Mouse (Mus musculus) neural tube, embryonic 14.5 days (tissue): Measurements from ENCODE around the gene Nutf2. TPM values are rescaled to one million over a fixed set of nuclear protein-coding genes. Genes with fewer than 3 reads are reported as not detected.
"Not testable (repeated sequence)": the region's sequence is repeated elsewhere in the genome, so short reads cannot be mapped to it uniquely, and the experiment has no call there.

ENCODE experiments used
- ATAC-seq: fragments of 200-750 bp; cut with Nextera tagmentation; 2 replicates; pipeline ENCODE4 v1.8.0; 2017; ENCODE audit warnings: low read depth, mild to moderate bottlenecking, moderate TSS enrichment, moderate library complexity
- H3K27ac ChIP-seq: fragments of 300-500 bp; sonication (generic); 2 replicates; pipeline ENCODE4 v1.5.1; 2014; ENCODE audit warnings: low read depth, mild to moderate bottlenecking, control low read depth, low read length, moderate library complexity, mixed read lengths
- H3K27me3 ChIP-seq: fragments of 300-500 bp; sonication (generic); 2 replicates; pipeline ENCODE4 v1.6.1; 2014; ENCODE audit warnings: low read length; ENCODE audit not compliant: control insufficient read depth, insufficient read depth
- H3K36me3 ChIP-seq: fragments of 300-500 bp; sonication (generic); 2 replicates; pipeline ENCODE4 v1.6.1; 2014; ENCODE audit warnings: low read length, mixed read lengths; ENCODE audit not compliant: control insufficient read depth, insufficient read depth
- H3K4me1 ChIP-seq: fragments of 300-500 bp; sonication (generic); 2 replicates; pipeline ENCODE4 v1.6.1; 2014; ENCODE audit warnings: low read length; ENCODE audit not compliant: control insufficient read depth, insufficient read depth
- H3K4me2 ChIP-seq: fragments of 300-500 bp; sonication (generic); 2 replicates; pipeline ENCODE4 v1.6.1; 2014; ENCODE audit warnings: mild to moderate bottlenecking, low read depth, low read length, control low read depth
- H3K4me3 ChIP-seq: fragments of 300-500 bp; sonication (generic); 2 replicates; pipeline ENCODE4 v1.5.1; 2014; ENCODE audit warnings: low read depth, low read length, control low read depth, mixed read lengths
- H3K9ac ChIP-seq: fragments of 300-500 bp; sonication (generic); replicated peaks from 2 replicates; pipeline ENCODE4 v1.6.1; 2014; ENCODE audit warnings: low read depth, mild to moderate bottlenecking, control low read depth, low read length, mixed read lengths
- H3K9me3 ChIP-seq: fragments of 300-500 bp; sonication (generic); 2 replicates; pipeline ENCODE4 v1.6.1; 2016; ENCODE audit warnings: low read length; ENCODE audit not compliant: control insufficient read depth
- WGBS: fragments of 180-500 bp; shearing (Covaris S2); extraction: QIAGEN DNeasy Blood & Tissue Kit; methylation state at CpG from one replicate; pipeline ENCODE4 v1.1.7; 2014; 5-methylcytosine and 5-hydroxymethylcytosine counted together
- polyA plus RNA-seq: library from polyadenylated mRNA; unstranded; fragments of >200 nt; fragmentation: Nextera tagmentation; extraction: Ambion mirVana; gene quantifications from 2 replicates; pipeline ENCODE4 v1.2.1, GENCODE M21; 2014

Gene Nutf2
- polyA plus RNA-seq, 1 experiment from 2014 or later, result 141 TPM

- Histone ChIP-seq H3K4me1 (peaks cover 10% of the 10 kb centered on the region), H3K4me3 (peak within 1 kb of the TSS; percentile 98), H3K9me3 (no peaks in the 10 kb centered on the region), H3K4me2 (peak within 1 kb of the TSS; percentile 96), H3K36me3 (peaks cover 14% of the 10 kb centered on the region; the same call in 1 of the 2 replicates), H3K27ac (peak within 1 kb of the TSS; percentile 71), H3K9ac (peak within 1 kb of the TSS; percentile 92), H3K27me3 (no peaks in the 10 kb centered on the region; the same call in 1 of the 2 replicates)
- 0% methylated on average over 51 of the region's 52 CpGs for WGBS
- ATAC-seq, result peak; percentile 99
Observed at GRCm38 (mm10) chr8:105826861-105827848, 33.2 kb upstream of the Nutf2 start, which contains the start of the genes Ranbp10 and Tsnaxip1. Gene Ranbp10, minus strand, starts transcription at chr8:105827350. Gene Tsnaxip1, plus strand, starts transcription at chr8:105827731.

- not testable (repeated sequence) for H3K27me3 ChIP-seq
Observed at GRCm38 (mm10) chr8:105833740-105834139, 26.6 kb upstream of the Nutf2 start.

GRCm38 (mm10) chr8:105835318-105835717 lies 25.1 kb upstream of the Nutf2 start:
- Histone ChIP-seq H3K9ac (no peak overlapping the region), H3K4me1 (no peaks in the 10 kb centered on the region), H3K27ac (no peak overlapping the region), H3K4me2 (no peak overlapping the region), H3K9me3 (no peaks in the 10 kb centered on the region), H3K4me3 (no peak overlapping the region), H3K27me3 (no peaks in the 10 kb centered on the region), H3K36me3 (no peaks in the 10 kb centered on the region)
- WGBS, result 31% methylated on average over 10 of the region's 11 CpGs
- ATAC-seq, result no peak

More at GRCm38 (mm10) chr8:105833740-105834139, 26.6 kb upstream of the Nutf2 start:
- H3K36me3 ChIP-seq, H3K9ac ChIP-seq, H3K4me3 ChIP-seq, ATAC-seq, H3K9me3 ChIP-seq, H3K4me2 ChIP-seq, H3K27ac ChIP-seq, H3K4me1 ChIP-seq: not testable (repeated sequence)
- WGBS, result 80% methylated on average over 2 of the region's 2 CpGs

DNA sequence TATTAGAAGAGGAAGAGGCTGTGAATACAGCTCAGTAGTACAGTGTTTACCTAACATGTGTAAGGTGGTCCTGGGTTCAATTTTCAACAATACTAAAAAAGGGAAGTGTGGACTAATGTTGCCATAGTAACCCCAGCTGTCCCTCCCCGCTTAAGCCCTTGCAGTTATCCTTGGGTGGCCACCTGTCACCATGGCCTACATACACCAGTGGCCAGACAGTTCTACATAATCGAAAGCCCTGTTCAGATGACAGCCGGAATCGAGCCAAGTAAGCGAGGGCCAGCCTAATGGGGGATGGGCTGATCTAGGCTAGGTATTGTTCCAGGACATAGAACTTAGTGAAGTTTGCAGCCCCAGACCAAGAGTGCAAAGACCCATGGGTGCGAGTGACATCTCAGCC lies 23.4 kb upstream of the Nutf2 start:
- H3K4me3 ChIP-seq, result no peak overlapping the region
- 91% methylated on average over 6 of the region's 6 CpGs for WGBS
- no peaks in the 10 kb centered on the region for H3K4me1 ChIP-seq
- H3K27ac ChIP-seq, result no peak overlapping the region
- H3K36me3 ChIP-seq, result no peaks in the 10 kb centered on the region
- H3K9me3 ChIP-seq, result no peaks in the 10 kb centered on the region
- H3K27me3 ChIP-seq, result no peaks in the 10 kb centered on the region
- ATAC-seq, result no peak
- no peak overlapping the region for H3K9ac ChIP-seq
- no peak overlapping the region for H3K4me2 ChIP-seq

DNA sequence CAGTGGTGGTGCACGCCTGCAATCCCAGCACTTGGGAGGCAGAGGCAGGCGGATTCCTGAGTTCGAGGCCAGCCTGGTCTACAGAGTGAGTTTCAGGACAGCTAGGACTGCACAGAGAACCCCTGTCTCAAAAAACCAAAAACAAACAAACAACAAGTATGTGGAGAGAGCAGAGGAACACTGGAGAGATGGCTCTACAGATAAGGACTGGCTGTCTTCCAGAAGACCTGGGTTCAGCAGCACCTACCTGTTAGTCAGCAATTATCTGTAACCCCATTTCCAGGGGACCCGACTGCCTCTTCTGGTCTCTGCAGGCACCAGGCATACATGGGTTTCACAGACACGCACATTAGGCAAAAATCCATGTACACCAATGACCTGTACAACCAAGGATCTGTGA lies 21.2 kb upstream of the Nutf2 start:
- no peak for ATAC-seq
- no peak overlapping the region for H3K9ac ChIP-seq
- no peaks in the 10 kb centered on the region for H3K4me1 ChIP-seq
- peaks cover 5% of the 10 kb centered on the region; the same call in 1 of the 2 replicates for H3K36me3 ChIP-seq
- WGBS, result 93% methylated on average over 5 of the region's 5 CpGs
- no peaks in the 10 kb centered on the region for H3K27me3 ChIP-seq
- no peak overlapping the region for H3K4me3 ChIP-seq
- H3K27ac ChIP-seq, result no peak overlapping the region
- no peak overlapping the region for H3K4me2 ChIP-seq
- no peaks in the 10 kb centered on the region for H3K9me3 ChIP-seq

- Histone ChIP-seq H3K4me1 (peaks cover 5% of the 10 kb centered on the region; the same call in 1 of the 2 replicates), H3K9ac (no peak overlapping the region), H3K4me3 (no peak overlapping the region), H3K27me3 (no peaks in the 10 kb centered on the region), H3K9me3 (no peaks in the 10 kb centered on the region), H3K27ac (no peak overlapping the region), H3K4me2 (no peak overlapping the region), H3K36me3 (peaks cover 41% of the 10 kb centered on the region)
- 94% methylated on average over 11 of the region's 11 CpGs for WGBS
- no peak for ATAC-seq
Observed at GRCm38 (mm10) chr8:105846678-105847077, 13.7 kb upstream of the Nutf2 start.

DNA sequence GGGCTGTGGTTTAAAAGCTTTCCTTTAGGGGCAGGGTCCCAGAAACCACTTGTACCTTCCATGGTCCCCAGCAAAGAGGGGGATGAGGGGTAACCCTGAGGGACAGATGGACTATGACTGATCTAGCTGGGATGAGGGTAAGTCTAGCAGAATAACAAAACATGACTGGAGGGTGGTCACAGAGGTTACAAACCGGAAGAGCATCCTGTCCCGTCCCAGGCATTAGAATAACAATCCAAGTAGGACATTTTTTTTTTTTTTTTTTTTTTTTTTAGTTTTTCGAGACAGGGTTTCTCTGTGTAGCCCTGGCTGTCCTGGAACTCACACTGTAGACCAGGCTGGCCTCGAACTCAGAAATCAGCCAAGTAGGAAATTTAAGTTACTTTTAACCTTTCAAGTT lies 10.4 kb upstream of the Nutf2 start:
- Histone ChIP-seq H3K9me3 (no peaks in the 10 kb centered on the region), H3K27me3 (no peaks in the 10 kb centered on the region), H3K9ac (no peak overlapping the region), H3K36me3 (peaks cover 28% of the 10 kb centered on the region), H3K27ac (no peak overlapping the region), H3K4me2 (no peak overlapping the region), H3K4me1 (peaks cover 8% of the 10 kb centered on the region; the same call in 1 of the 2 replicates), H3K4me3 (no peak overlapping the region)
- 88% methylated on average over 4 of the region's 4 CpGs for WGBS
- ATAC-seq, result no peak

GRCm38 (mm10) chr8:105850611-105851010 lies 9.8 kb upstream of the Nutf2 start:
- ATAC-seq, result no peak
- H3K9me3 ChIP-seq, result no peaks in the 10 kb centered on the region
- H3K4me2 ChIP-seq, result peak overlapping the region; percentile 27; the same call in 1 of the 2 replicates
- H3K27ac ChIP-seq, result no peak overlapping the region
- 82% methylated on average over 7 of the region's 7 CpGs for WGBS
- H3K9ac ChIP-seq, result no peak overlapping the region
- H3K4me1 ChIP-seq, result peaks cover 8% of the 10 kb centered on the region; the same call in 1 of the 2 replicates
- H3K4me3 ChIP-seq, result no peak overlapping the region
- no peaks in the 10 kb centered on the region for H3K27me3 ChIP-seq
- peaks cover 24% of the 10 kb centered on the region for H3K36me3 ChIP-seq

DNA sequence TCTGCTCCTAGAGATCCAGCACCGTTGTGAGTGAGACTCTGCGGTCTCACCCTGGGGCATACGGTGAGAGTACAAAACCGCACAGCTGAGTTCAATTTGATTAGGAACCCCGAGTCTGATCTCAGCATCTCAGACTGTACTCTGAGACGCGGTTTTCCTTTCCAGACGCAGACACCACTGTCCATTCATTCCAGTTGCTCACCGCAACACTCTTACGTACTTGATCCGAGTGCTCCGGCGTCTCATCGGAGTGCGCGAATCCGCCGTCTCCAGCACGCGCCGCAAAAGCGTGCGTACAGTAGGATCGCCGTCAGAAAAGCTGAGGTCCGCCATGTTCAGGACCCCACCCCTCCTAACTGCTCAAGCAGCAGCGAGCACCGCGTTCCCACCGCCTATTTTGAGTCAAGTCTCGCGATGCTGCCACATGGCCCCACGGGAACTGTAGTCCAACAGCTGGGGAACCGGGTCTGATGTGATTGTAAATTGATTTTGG lies 8.7 kb upstream of the Nutf2 start:
- ATAC-seq, result peak; percentile 83

More for the DNA sequence above, 8.7 kb upstream of the Nutf2 start:
- Histone ChIP-seq H3K4me2 (peak overlapping the region; percentile 84), H3K9ac (peak overlapping the region; percentile 65), H3K9me3 (no peaks in the 10 kb centered on the region), H3K27me3 (no peaks in the 10 kb centered on the region), H3K4me3 (peak overlapping the region; percentile 68), H3K4me1 (peaks cover 18% of the 10 kb centered on the region), H3K27ac (peak overlapping the region; percentile 67), H3K36me3 (peaks cover 19% of the 10 kb centered on the region)
- WGBS, result under 1% methylated on average over 34 of the region's 34 CpGs
